Mouse (Mus musculus): ENCODE measurements around the gene Cyp4b1. TPM values are rescaled to one million over a fixed set of nuclear protein-coding genes. Genes with fewer than 3 reads are reported as not detected.

The Cyp4b1 gene
- polyA plus RNA-seq, 1 experiment: 13.5 TPM

Other genes starting within 250 kb of the Cyp4b1 start
- gene Cyp4a12b, start 236.1 kb downstream of the Cyp4b1 start, polyA plus RNA-seq (2012; rRNA removed): not detected in 2 replicates
- not detected in 2 replicates for gene Cyp4a30b, start 195.1 kb downstream of the Cyp4b1 start, polyA plus RNA-seq (2012; rRNA removed)
- not detected in 2 replicates for gene Cyp4a14, start 151.6 kb downstream of the Cyp4b1 start, polyA plus RNA-seq (2012; rRNA removed)
- gene Cyp4a10, start 129.5 kb downstream of the Cyp4b1 start, polyA plus RNA-seq (2012; rRNA removed): not detected in 2 replicates
- not detected in 2 replicates for gene Cyp4a31, start 84.1 kb downstream of the Cyp4b1 start, polyA plus RNA-seq (2012; rRNA removed)
- gene Cyp4a32, start 46.8 kb downstream of the Cyp4b1 start, polyA plus RNA-seq (2012; rRNA removed): not detected in 2 replicates
- gene Efcab14, start 90.0 kb upstream of the Cyp4b1 start, polyA plus RNA-seq (2012; rRNA removed): 28.4 and 31.7 TPM in 2 replicates
- 0.32 and 0.34 TPM in 2 replicates for gene Tex38, start 133.3 kb upstream of the Cyp4b1 start, polyA plus RNA-seq (2012; rRNA removed)
- gene Atpaf1, start 137.1 kb upstream of the Cyp4b1 start, polyA plus RNA-seq (2012; rRNA removed): 18.1 and 19.0 TPM in 2 replicates
- 10.3 and 19.3 TPM in 2 replicates for gene Mob3c, start 180.4 kb upstream of the Cyp4b1 start, polyA plus RNA-seq (2012; rRNA removed)
- gene Mknk1, start 191.5 kb upstream of the Cyp4b1 start, polyA plus RNA-seq (2012; rRNA removed): 44.8 and 59.6 TPM in 2 replicates
- gene Kncn, start 236.7 kb upstream of the Cyp4b1 start, polyA plus RNA-seq (2012; rRNA removed): 0.04 TPM in 1 of 2 replicates, not detected in the other
- gene 6430628N08Rik, start 242.9 kb upstream of the Cyp4b1 start, polyA plus RNA-seq (2012; rRNA removed): not detected in 2 replicates